Mouse (Mus musculus) G1E (cell line): ENCODE measurements around the gene Rchy1.

Experiments used
- CTCF ChIP-seq: IDR thresholded peaks from 2 replicates; pipeline ENCODE4 v1.5.1; 2012; ENCODE audit warnings: low read depth, low read length, inconsistent platforms, mixed read lengths
- GATA1 ChIP-seq: IDR thresholded peaks from 2 replicates; pipeline ENCODE4 v1.6.1; 2012; ENCODE audit warnings: borderline replicate concordance, low read length, inconsistent platforms, mixed read lengths
- POLR2AphosphoS5 ChIP-seq: IDR thresholded peaks from 2 replicates; pipeline ENCODE4 v1.6.1; 2012; ENCODE audit warnings: low read depth, low read length, inconsistent platforms; ENCODE audit not compliant: insufficient replicate concordance
- TAL1 ChIP-seq: conservative IDR thresholded peaks from 2 replicates; pipeline ENCODE4 v1.6.1; 2012; ENCODE audit warnings: low read depth, low read length, inconsistent platforms, mixed read lengths

- TF ChIP-seq GATA1 (no peak), CTCF (no peak), TAL1 (no peak), POLR2AphosphoS5 (no peak)
These were observed 13.9 kb upstream of the Rchy1 start for GRCm38 (mm10) chr5:91976566-91977396.
